Mouse (Mus musculus) forebrain, embryonic 15.5 days (tissue): Measurements from ENCODE around the gene Ddc. TPM values are rescaled to one million over a fixed set of nuclear protein-coding genes. Genes with fewer than 3 reads are reported as not detected.

Experiments
- ATAC-seq: fragments of 200-750 bp; cut with Nextera tagmentation; replicated peaks from 2 replicates; pipeline ENCODE4 v1.8.0; 2017; ENCODE audit warnings: mild to moderate bottlenecking, moderate TSS enrichment, moderate library complexity
- H3K27ac ChIP-seq: fragments of 300-500 bp; sonication (generic); replicated peaks from 2 replicates; pipeline ENCODE4 v1.5.1; 2015; ENCODE audit warnings: mild to moderate bottlenecking, inconsistent platforms
- H3K27me3 ChIP-seq: fragments of 300-500 bp; sonication (generic); 2 replicates; pipeline ENCODE4 v1.6.1; 2015; ENCODE audit warnings: inconsistent platforms
- H3K36me3 ChIP-seq: fragments of 300-500 bp; sonication (generic); 2 replicates; pipeline ENCODE4 v1.6.1; 2015; ENCODE audit warnings: mild to moderate bottlenecking, inconsistent platforms
- H3K4me1 ChIP-seq: fragments of 300-500 bp; sonication (generic); 2 replicates; pipeline ENCODE4 v1.6.1; 2015; ENCODE audit warnings: inconsistent platforms
- H3K4me2 ChIP-seq: fragments of 300-500 bp; sonication (generic); replicated peaks from 2 replicates; pipeline ENCODE4 v1.6.1; 2015; ENCODE audit warnings: mild to moderate bottlenecking, inconsistent platforms
- H3K4me3 ChIP-seq: fragments of 300-500 bp; sonication (generic); 2 replicates; pipeline ENCODE4 v1.5.1; 2015; ENCODE audit warnings: mild to moderate bottlenecking, inconsistent platforms
- H3K9ac ChIP-seq: fragments of 300-500 bp; sonication (generic); replicated peaks from 2 replicates; pipeline ENCODE4 v1.6.1; 2015; ENCODE audit warnings: mild to moderate bottlenecking, inconsistent platforms
- H3K9me3 ChIP-seq: fragments of 300-500 bp; sonication (generic); 2 replicates; pipeline ENCODE4 v1.6.1; 2016; ENCODE audit warnings: inconsistent platforms
- WGBS: fragments of 180-500 bp; shearing (Covaris S2); methylation state at CpG from one replicate; pipeline ENCODE4 v1.1.7; 2015; ENCODE audit warnings: mixed read lengths; 5-methylcytosine and 5-hydroxymethylcytosine counted together
- polyA plus RNA-seq: library from polyadenylated mRNA; unstranded; fragments of >200 nt; fragmentation: Nextera tagmentation; extraction: Ambion mirVana; gene quantifications from 2 replicates; pipeline ENCODE4 v1.2.1, GENCODE M21; 2015

Ddc gene
- polyA plus RNA-seq = 3.2 and 6.9 TPM in 2 replicates

GRCm38 (mm10) chr11:11897645-11898357 lies at the start of gene Ddc:
TSS of gene Ddc (minus strand) at chr11:11898144.
- H3K9ac ChIP-seq = no peak within 1 kb of the TSS
- no peaks in the 10 kb centered on the region for H3K36me3 ChIP-seq
- no peaks in the 10 kb centered on the region for H3K27me3 ChIP-seq
- WGBS = 80% methylated on average over 12 of the region's 12 CpGs
- H3K4me3 ChIP-seq = no peak within 1 kb of the TSS
- no peak within 1 kb of the TSS for H3K27ac ChIP-seq
- ATAC-seq = no peak
- H3K4me1 ChIP-seq = no peaks in the 10 kb centered on the region
- H3K9me3 ChIP-seq = no peaks in the 10 kb centered on the region
- no peak within 1 kb of the TSS for H3K4me2 ChIP-seq

GRCm38 (mm10) chr11:11945766-11946165 lies 47.8 kb upstream of the Ddc start:
- no peaks in the 10 kb centered on the region for H3K27me3 ChIP-seq
- ATAC-seq = no peak
- 95% methylated on average over 4 of the region's 4 CpGs for WGBS

GRCm38 (mm10) chr11:11944814-11945213 lies 46.9 kb upstream of the Ddc start:
- Histone ChIP-seq H3K27me3 (no peaks in the 10 kb centered on the region), H3K4me3 (no peak overlapping the region), H3K27ac (no peak overlapping the region), H3K4me2 (no peak overlapping the region), H3K4me1 (no peaks in the 10 kb centered on the region), H3K9me3 (no peaks in the 10 kb centered on the region), H3K9ac (no peak overlapping the region), H3K36me3 (no peaks in the 10 kb centered on the region; the same call in 1 of the 2 replicates)
- 95% methylated on average over 4 of the region's 4 CpGs for WGBS
- no peak for ATAC-seq

More at GRCm38 (mm10) chr11:11945766-11946165, 47.8 kb upstream of the Ddc start:
- Histone ChIP-seq H3K9ac (no peak overlapping the region), H3K27ac (no peak overlapping the region), H3K4me3 (no peak overlapping the region), H3K4me2 (no peak overlapping the region), H3K9me3 (no peaks in the 10 kb centered on the region), H3K4me1 (no peaks in the 10 kb centered on the region), H3K36me3 (no peaks in the 10 kb centered on the region; the same call in 1 of the 2 replicates)

GRCm38 (mm10) chr11:11944082-11944349 lies 46.1 kb upstream of the Ddc start:
- H3K4me2 ChIP-seq = no peak overlapping the region
- H3K4me1 ChIP-seq = no peaks in the 10 kb centered on the region
- no peak for ATAC-seq

GRCm38 (mm10) chr11:11943240-11944081 lies 45.5 kb upstream of the Ddc start:
- Histone ChIP-seq H3K9me3 (no peaks in the 10 kb centered on the region), H3K27ac (no peak overlapping the region), H3K9ac (no peak overlapping the region), H3K36me3 (no peaks in the 10 kb centered on the region; the same call in 1 of the 2 replicates), H3K4me3 (no peak overlapping the region), H3K27me3 (no peaks in the 10 kb centered on the region), H3K4me2 (no peak overlapping the region), H3K4me1 (no peaks in the 10 kb centered on the region)
- WGBS = 79% methylated on average over 13 of the region's 13 CpGs
- ATAC-seq = no peak

More at GRCm38 (mm10) chr11:11944082-11944349, 46.1 kb upstream of the Ddc start:
- H3K27ac ChIP-seq = no peak overlapping the region
- H3K9ac ChIP-seq = no peak overlapping the region
- H3K9me3 ChIP-seq = no peaks in the 10 kb centered on the region
- no peaks in the 10 kb centered on the region for H3K27me3 ChIP-seq
- no peaks in the 10 kb centered on the region; the same call in 1 of the 2 replicates for H3K36me3 ChIP-seq
- no peak overlapping the region for H3K4me3 ChIP-seq

- no peak for ATAC-seq
- WGBS = 43% methylated on average over 6 of the region's 6 CpGs
- no peaks in the 10 kb centered on the region; the same call in 1 of the 2 replicates for H3K36me3 ChIP-seq
- H3K9ac ChIP-seq = no peak overlapping the region
- H3K27me3 ChIP-seq = no peaks in the 10 kb centered on the region
- H3K4me1 ChIP-seq = no peaks in the 10 kb centered on the region
- no peak overlapping the region for H3K4me3 ChIP-seq
- no peak overlapping the region for H3K4me2 ChIP-seq
- no peaks in the 10 kb centered on the region for H3K9me3 ChIP-seq
- no peak overlapping the region for H3K27ac ChIP-seq
Measured at GRCm38 (mm10) chr11:11942320-11943217, 44.6 kb upstream of the Ddc start.

- H3K9me3 ChIP-seq = no peaks in the 10 kb centered on the region
- H3K4me2 ChIP-seq = no peak overlapping the region
- no peak overlapping the region for H3K9ac ChIP-seq
- no peaks in the 10 kb centered on the region; the same call in 1 of the 2 replicates for H3K36me3 ChIP-seq
- no peaks in the 10 kb centered on the region for H3K4me1 ChIP-seq
- ATAC-seq = no peak
- H3K4me3 ChIP-seq = no peak overlapping the region
- H3K27me3 ChIP-seq = no peaks in the 10 kb centered on the region
- H3K27ac ChIP-seq = no peak overlapping the region
- 9% methylated on average over 5 of the region's 5 CpGs for WGBS
Measured at GRCm38 (mm10) chr11:11940833-11941681, 43.1 kb upstream of the Ddc start.

- 87% methylated on average over 3 of the region's 3 CpGs for WGBS
- Histone ChIP-seq H3K4me3 (no peak overlapping the region), H3K9ac (no peak overlapping the region), H3K36me3 (no peaks in the 10 kb centered on the region; the same call in 1 of the 2 replicates), H3K4me2 (no peak overlapping the region), H3K4me1 (no peaks in the 10 kb centered on the region), H3K9me3 (no peaks in the 10 kb centered on the region), H3K27ac (no peak overlapping the region), H3K27me3 (no peaks in the 10 kb centered on the region)
- no peak for ATAC-seq
Measured at GRCm38 (mm10) chr11:11939611-11940010, 41.7 kb upstream of the Ddc start.

- no peak overlapping the region for H3K4me3 ChIP-seq
- WGBS = 93% methylated on average over 1 of the region's 1 CpGs
- H3K27ac ChIP-seq = no peak overlapping the region
- no peaks in the 10 kb centered on the region for H3K27me3 ChIP-seq
- no peak overlapping the region for H3K9ac ChIP-seq
- H3K4me2 ChIP-seq = no peak overlapping the region
- no peaks in the 10 kb centered on the region for H3K4me1 ChIP-seq
- no peak for ATAC-seq
- no peaks in the 10 kb centered on the region for H3K36me3 ChIP-seq
- no peaks in the 10 kb centered on the region for H3K9me3 ChIP-seq
Measured at GRCm38 (mm10) chr11:11938591-11938990, 40.6 kb upstream of the Ddc start.

- 92% methylated on average over 10 of the region's 10 CpGs for WGBS
- Histone ChIP-seq H3K9me3 (no peaks in the 10 kb centered on the region), H3K9ac (no peak overlapping the region), H3K4me2 (no peak overlapping the region), H3K36me3 (no peaks in the 10 kb centered on the region), H3K4me1 (no peaks in the 10 kb centered on the region), H3K27ac (no peak overlapping the region), H3K4me3 (no peak overlapping the region), H3K27me3 (no peaks in the 10 kb centered on the region)
- ATAC-seq = no peak
Measured at GRCm38 (mm10) chr11:11937340-11938030, 39.5 kb upstream of the Ddc start.

GRCm38 (mm10) chr11:11934808-11935207 lies 36.9 kb upstream of the Ddc start:
- no peak for ATAC-seq
- WGBS = 87% methylated on average over 8 of the region's 8 CpGs
- no peaks in the 10 kb centered on the region for H3K27me3 ChIP-seq

More at GRCm38 (mm10) chr11:11934808-11935207, 36.9 kb upstream of the Ddc start:
- H3K9ac ChIP-seq = no peak overlapping the region
- no peak overlapping the region for H3K4me3 ChIP-seq
- peaks cover 3% of the 10 kb centered on the region; the same call in 1 of the 2 replicates for H3K36me3 ChIP-seq
- H3K4me2 ChIP-seq = no peak overlapping the region
- no peaks in the 10 kb centered on the region for H3K9me3 ChIP-seq
- H3K27ac ChIP-seq = no peak overlapping the region
- no peaks in the 10 kb centered on the region for H3K4me1 ChIP-seq
